Mouse (Mus musculus): Measurements from ENCODE around the gene Rpl22.

DNA sequence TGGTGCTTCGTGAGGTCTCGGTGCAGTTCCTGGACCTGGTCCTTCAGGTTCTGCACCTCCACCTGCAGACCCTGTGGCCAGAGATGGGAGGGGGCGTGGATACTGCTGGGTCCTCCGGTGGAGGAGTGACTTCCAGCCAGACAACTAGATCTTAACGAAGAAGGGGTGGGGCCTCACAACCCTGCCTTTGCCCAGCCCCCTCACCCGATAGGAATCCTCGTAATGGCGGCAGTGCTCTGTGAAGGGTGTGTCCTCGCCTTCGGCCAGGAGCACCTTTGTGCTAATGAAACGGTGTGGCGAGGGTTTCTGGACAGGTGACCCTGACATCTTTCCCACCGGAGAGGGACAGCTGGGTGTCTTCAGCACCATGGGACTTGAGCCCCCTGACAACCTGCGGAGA is 13.4 kb upstream of the Rpl22 start:
- TF ChIP-seq CTCF (IDR thresholded peaks at IDR 0.05; ENCODE audit: insufficient read depth, low read length): no peak
- TF ChIP-seq POLR2A (IDR thresholded peaks at IDR 0.05; ENCODE audit: borderline replicate concordance, extremely low read depth, low read depth, low read length): no peak

Measured in lung, adult 2 months (tissue).